Mouse (Mus musculus): Measurements from ENCODE around the gene Alpi. TPM values are rescaled to one million over a fixed set of nuclear protein-coding genes. Genes with fewer than 3 reads are reported as not detected.
A peak's percentile ranks its signal among the peaks of the same experiment; 100 is the strongest.

Alpi gene
- polyA plus RNA-seq, 1 experiment, result not detected

DNA sequence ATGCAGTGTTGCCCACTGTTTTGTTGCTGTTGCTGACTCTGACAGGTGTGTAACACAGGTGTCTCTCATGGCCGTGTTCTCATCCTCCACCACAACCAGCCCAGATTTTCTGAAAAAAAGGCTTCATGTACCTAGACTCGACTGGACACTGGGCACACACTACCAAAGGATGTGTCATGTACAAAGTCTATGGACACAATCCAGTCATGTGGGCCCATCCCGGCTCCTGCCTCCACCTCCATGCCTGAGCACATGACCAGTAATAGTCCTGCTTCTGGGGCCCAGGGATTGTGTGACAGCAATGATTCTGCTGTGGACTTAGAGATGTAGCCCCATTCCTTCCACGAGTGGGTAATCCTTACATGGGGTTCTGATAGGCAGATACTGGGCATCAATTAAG is 7.2 kb upstream of the Alpi start:
- Histone ChIP-seq H3K27ac (ENCODE audit: insufficient read depth, low read depth, low read length) (no peak overlapping the region), H3K4me3 (ENCODE audit: insufficient read depth, low read length) (no peak overlapping the region), H3K4me1 (ENCODE audit: control insufficient read depth, insufficient read depth, low read length) (no peaks in the 10 kb centered on the region)
- TF ChIP-seq CTCF (IDR thresholded peaks at IDR 0.05; ENCODE audit: low read depth, low read length) (no peak), POLR2A (IDR thresholded peaks at IDR 0.05; ENCODE audit: borderline replicate concordance, low read depth, low read length) (no peak)

GRCm38 (mm10) chr1:87106536-87106935 is 5.1 kb upstream of the Alpi start:
- Histone ChIP-seq H3K27ac (ENCODE audit: insufficient read depth, low read depth, low read length) (no peak overlapping the region), H3K4me1 (ENCODE audit: control insufficient read depth, insufficient read depth, low read length) (no peaks in the 10 kb centered on the region), H3K4me3 (ENCODE audit: insufficient read depth, low read length) (no peak overlapping the region)
- TF ChIP-seq CTCF (IDR thresholded peaks at IDR 0.05; ENCODE audit: low read depth, low read length) (no peak), POLR2A (IDR thresholded peaks at IDR 0.05; ENCODE audit: borderline replicate concordance, low read depth, low read length) (no peak)

DNA sequence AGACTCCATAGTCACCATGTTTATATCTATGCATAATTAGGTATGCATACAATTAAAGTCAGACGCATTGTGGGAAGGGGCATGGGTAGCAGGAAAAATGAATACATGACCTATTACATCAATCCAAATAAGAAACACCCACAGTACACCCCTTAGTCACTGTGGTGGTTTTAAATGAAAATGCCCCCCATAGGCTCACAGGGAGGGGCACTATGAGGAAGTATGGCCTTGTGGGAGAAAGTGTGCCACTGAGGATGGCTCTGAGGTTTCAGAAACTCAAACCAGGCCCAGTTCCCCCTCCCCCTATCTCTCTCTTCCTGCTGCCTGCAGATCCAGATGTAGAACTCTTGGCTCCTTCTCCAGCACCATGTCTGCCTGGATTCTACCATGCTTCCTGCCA is 2.5 kb upstream of the Alpi start:
- Histone ChIP-seq H3K4me1 (ENCODE audit: control insufficient read depth, insufficient read depth, low read length) (no peaks in the 10 kb centered on the region), H3K27ac (ENCODE audit: insufficient read depth, low read depth, low read length) (no peak overlapping the region), H3K4me3 (ENCODE audit: insufficient read depth, low read length) (no peak overlapping the region)
- no peak for TF ChIP-seq CTCF (IDR thresholded peaks at IDR 0.05; ENCODE audit: low read depth, low read length)
- no peak for TF ChIP-seq POLR2A (IDR thresholded peaks at IDR 0.05; ENCODE audit: borderline replicate concordance, low read depth, low read length)

GRCm38 (mm10) chr1:87102114-87102513 is 708 bp upstream of the Alpi start:
- Histone ChIP-seq H3K4me1 (ENCODE audit: control insufficient read depth, insufficient read depth, low read length) (0 out of 2 replicates have a peak, but pooled peaks cover 3% of the 10 kb centered on the region), H3K4me3 (ENCODE audit: insufficient read depth, low read length) (no peak overlapping the region), H3K27ac (ENCODE audit: insufficient read depth, low read depth, low read length) (no peak overlapping the region)
- no peak for TF ChIP-seq POLR2A (IDR thresholded peaks at IDR 0.05; ENCODE audit: borderline replicate concordance, low read depth, low read length)
- no peak for TF ChIP-seq CTCF (IDR thresholded peaks at IDR 0.05; ENCODE audit: low read depth, low read length)

GRCm38 (mm10) chr1:87098358-87098975 is 2.9 kb downstream of the Alpi start:
- 0 out of 2 replicates have a peak, but pooled peaks cover 3% of the 10 kb centered on the region for H3K4me1 ChIP-seq (ENCODE audit: control insufficient read depth, insufficient read depth, low read length)
- H3K4me3 ChIP-seq (ENCODE audit: insufficient read depth, low read length), result peak overlapping the region; percentile 28
- no peak overlapping the region for H3K27ac ChIP-seq (ENCODE audit: insufficient read depth, low read depth, low read length)
- TF ChIP-seq CTCF (IDR thresholded peaks at IDR 0.05; ENCODE audit: low read depth, low read length) (peak; percentile 62; the same call in 1 of the 2 replicates), POLR2A (IDR thresholded peaks at IDR 0.05; ENCODE audit: borderline replicate concordance, low read depth, low read length) (no peak)

GRCm38 (mm10) chr1:87095642-87096041 is 5.8 kb downstream of the Alpi start:
- no peak for TF ChIP-seq CTCF (IDR thresholded peaks at IDR 0.05; ENCODE audit: low read depth, low read length)
- no peak for TF ChIP-seq POLR2A (IDR thresholded peaks at IDR 0.05; ENCODE audit: borderline replicate concordance, low read depth, low read length)
- Histone ChIP-seq H3K4me1 (ENCODE audit: control insufficient read depth, insufficient read depth, low read length) (0 out of 2 replicates have a peak, but pooled peaks cover 3% of the 10 kb centered on the region), H3K27ac (ENCODE audit: insufficient read depth, low read depth, low read length) (no peak overlapping the region), H3K4me3 (ENCODE audit: insufficient read depth, low read length) (no peak overlapping the region)

- H3K4me1 ChIP-seq (ENCODE audit: control insufficient read depth, insufficient read depth, low read length), result no peaks in the 10 kb centered on the region
- H3K4me3 ChIP-seq (ENCODE audit: insufficient read depth, low read length), result no peak within 1 kb of the TSS
- H3K27ac ChIP-seq (ENCODE audit: insufficient read depth, low read depth, low read length), result no peak within 1 kb of the TSS
- TF ChIP-seq POLR2A (IDR thresholded peaks at IDR 0.05; ENCODE audit: borderline replicate concordance, low read depth, low read length) (no peak), CTCF (IDR thresholded peaks at IDR 0.05; ENCODE audit: low read depth, low read length) (no peak)
Observed at GRCm38 (mm10) chr1:87089828-87090227, 11.6 kb downstream of the Alpi start, which contains the start of gene Alppl2. TSS of gene Alppl2 (minus strand) at chr1:87089928.

DNA sequence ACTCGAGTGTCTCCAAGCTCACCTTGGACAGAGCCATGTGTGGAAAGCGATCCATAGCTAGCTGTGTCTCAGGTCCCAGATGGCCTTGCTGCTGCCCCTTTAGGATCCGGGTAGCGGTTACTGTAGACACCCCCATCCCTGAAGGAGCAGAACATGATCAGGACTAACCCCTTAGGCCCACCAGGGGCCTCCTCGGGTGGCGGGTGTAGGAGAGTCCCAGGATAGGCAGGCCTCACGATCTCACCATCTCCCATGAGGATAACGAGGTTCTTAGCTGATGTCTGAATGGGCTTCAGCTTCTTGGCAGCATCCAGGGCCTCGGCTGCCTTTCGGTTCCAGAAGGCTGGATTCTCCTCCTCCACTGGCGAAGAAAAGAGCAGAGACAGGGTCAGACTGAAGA is 12.2 kb downstream of the Alpi start:
- Histone ChIP-seq H3K4me1 (ENCODE audit: control insufficient read depth, insufficient read depth, low read length) (no peaks in the 10 kb centered on the region), H3K27ac (ENCODE audit: insufficient read depth, low read depth, low read length) (no peak overlapping the region), H3K4me3 (ENCODE audit: insufficient read depth, low read length) (no peak overlapping the region)
- TF ChIP-seq POLR2A (IDR thresholded peaks at IDR 0.05; ENCODE audit: borderline replicate concordance, low read depth, low read length), result no peak
- TF ChIP-seq CTCF (IDR thresholded peaks at IDR 0.05; ENCODE audit: low read depth, low read length), result no peak

DNA sequence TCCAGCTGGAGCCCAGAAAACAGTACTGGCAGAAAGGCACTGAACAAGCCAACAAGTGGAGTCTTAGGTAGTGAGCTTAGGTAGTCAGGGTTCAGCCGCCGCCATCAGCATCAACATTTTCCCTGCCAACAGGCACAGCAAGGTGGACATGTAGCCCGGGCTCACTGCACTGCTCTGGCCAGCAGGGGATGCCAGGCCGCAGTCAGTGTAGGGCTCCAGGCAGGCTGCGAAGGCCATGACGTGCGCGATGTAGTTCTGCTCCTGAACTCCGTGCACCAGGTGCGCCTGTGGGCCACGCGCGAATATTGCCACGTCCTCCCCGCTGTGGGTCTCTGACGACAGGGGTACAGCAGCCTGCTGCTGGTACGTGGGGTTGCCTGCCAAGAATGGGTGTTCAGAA is 14.4 kb downstream of the Alpi start:
- Histone ChIP-seq H3K27ac (ENCODE audit: insufficient read depth, low read depth, low read length) (no peak overlapping the region), H3K4me3 (ENCODE audit: insufficient read depth, low read length) (no peak overlapping the region), H3K4me1 (ENCODE audit: control insufficient read depth, insufficient read depth, low read length) (no peaks in the 10 kb centered on the region)
- TF ChIP-seq CTCF (IDR thresholded peaks at IDR 0.05; ENCODE audit: low read depth, low read length) (no peak), POLR2A (IDR thresholded peaks at IDR 0.05; ENCODE audit: borderline replicate concordance, low read depth, low read length) (no peak)

- TF ChIP-seq POLR2A (IDR thresholded peaks at IDR 0.05; ENCODE audit: borderline replicate concordance, low read depth, low read length), result no peak
- TF ChIP-seq CTCF (IDR thresholded peaks at IDR 0.05; ENCODE audit: low read depth, low read length), result no peak
- H3K27ac ChIP-seq (ENCODE audit: insufficient read depth, low read depth, low read length), result no peak overlapping the region
- no peak overlapping the region for H3K4me3 ChIP-seq (ENCODE audit: insufficient read depth, low read length)
- no peaks in the 10 kb centered on the region for H3K4me1 ChIP-seq (ENCODE audit: control insufficient read depth, insufficient read depth, low read length)
Observed at GRCm38 (mm10) chr1:87086196-87086595, 15.2 kb downstream of the Alpi start.
